Mouse (Mus musculus) CH12.LX (cell line): ENCODE measurements around the gene Col18a1. TPM values are rescaled to one million over a fixed set of nuclear protein-coding genes. Genes with fewer than 3 reads are reported as not detected.

Experiments used
- DNase-seq: peaks from one replicate; pipeline ENCODE4 v3.0.0-alpha.2; 2013; ENCODE audit errors: extremely low read depth
- H3K27ac ChIP-seq: 2 replicates; pipeline ENCODE4 v1.5.1; 2012; ENCODE audit warnings: low read depth, mild to moderate bottlenecking, control low read depth, moderate library complexity; ENCODE audit not compliant: insufficient read depth
- H3K27me3 ChIP-seq: replicated peaks from 2 replicates; pipeline ENCODE3; 2012; ENCODE audit warnings: inconsistent platforms
- H3K36me3 ChIP-seq, 2 experiments: replicated peaks in 1 of 2; 2 replicates each; pipeline versions ENCODE3 to v1.6.1; 2012; ENCODE audit warnings: inconsistent platforms in 1 of 2, low read length in 1 of 2, mild to moderate bottlenecking in 1 of 2, mixed read lengths in 1 of 2, moderate library complexity in 1 of 2; ENCODE audit not compliant: control insufficient read depth in 1 of 2, insufficient read depth in 1 of 2
- H3K4me1 ChIP-seq, 2 experiments: 2 replicates each; pipeline ENCODE4 v1.6.1; 2012; ENCODE audit warnings: inconsistent platforms in 1 of 2, moderate library complexity in 1 of 2; ENCODE audit not compliant: insufficient read depth in 2 of 2, control insufficient read depth in 1 of 2
- H3K4me2 ChIP-seq: 2 replicates; pipeline ENCODE4 v1.6.1; 2012; ENCODE audit warnings: low read depth, mild to moderate bottlenecking, control low read depth; ENCODE audit not compliant: poor library complexity, insufficient read depth, severe bottlenecking
- H3K4me3 ChIP-seq, 3 experiments: fragments of 150-350 bp in 1 of 3; sonication (generic) in 1 of 3; replicated peaks in 1 of 3; 2 replicates each; pipeline versions ENCODE3 to v1.5.1; 2011 to 2012; ENCODE audit warnings: low read depth in 2 of 3, low read length in 2 of 3, mild to moderate bottlenecking in 2 of 3, moderate library complexity in 2 of 3, control low read depth in 1 of 3, improper control_type of control experiment in 1 of 3, inconsistent platforms in 1 of 3, mixed read lengths in 1 of 3; ENCODE audit not compliant: poor library complexity in 1 of 3
- H3K79me2 ChIP-seq: replicated peaks from 2 replicates; pipeline ENCODE4 v1.6.1; 2012; ENCODE audit warnings: mild to moderate bottlenecking, moderate library complexity; ENCODE audit not compliant: control insufficient read depth, poor library complexity, insufficient read depth, severe bottlenecking; ENCODE audit errors: extremely low read depth
- H3K9ac ChIP-seq: 2 replicates; pipeline ENCODE4 v1.6.1; 2012; ENCODE audit warnings: low read depth, mild to moderate bottlenecking, control low read depth, moderate library complexity; ENCODE audit not compliant: insufficient read depth
- H3K9me3 ChIP-seq: replicated peaks from 2 replicates; pipeline ENCODE3; 2012; ENCODE audit warnings: low read length, inconsistent platforms, mixed read lengths
- BHLHE40 ChIP-seq: IDR thresholded peaks from 2 replicates; pipeline ENCODE4 v1.6.1; 2011; ENCODE audit warnings: mild to moderate bottlenecking, low read depth, low read length, improper control_type of control experiment
- CHD1 ChIP-seq: IDR thresholded peaks from 2 replicates; pipeline ENCODE4 v1.6.1; 2012; ENCODE audit warnings: low read depth, low read length, improper control_type of control experiment, inconsistent platforms
- CHD2 ChIP-seq: IDR thresholded peaks from 2 replicates; pipeline ENCODE4 v1.6.1; 2011; ENCODE audit warnings: low read length, improper control_type of control experiment
- E2F4 ChIP-seq: IDR thresholded peaks from 2 replicates; pipeline ENCODE4 v1.6.1; 2011; ENCODE audit warnings: low read depth, low read length, improper control_type of control experiment; ENCODE audit not compliant: insufficient replicate concordance
- ELF1 ChIP-seq: IDR thresholded peaks from 2 replicates; pipeline ENCODE4 v1.6.1; 2014; ENCODE audit warnings: low read depth, mild to moderate bottlenecking, inconsistent platforms, low read length, improper control_type of control experiment
- ETS1 ChIP-seq: conservative IDR thresholded peaks from 2 replicates; pipeline ENCODE4 v1.6.1; 2012; ENCODE audit warnings: low read depth, mild to moderate bottlenecking, inconsistent platforms, low read length, improper control_type of control experiment, moderate library complexity
- GABPA ChIP-seq: IDR thresholded peaks from 2 replicates; pipeline ENCODE4 v1.6.1; 2012; ENCODE audit warnings: low read depth, low read length, improper control_type of control experiment, inconsistent platforms; ENCODE audit not compliant: insufficient replicate concordance
- IRF4 ChIP-seq: IDR thresholded peaks from 2 replicates; pipeline ENCODE4 v1.6.1; 2014; ENCODE audit warnings: low read depth, mild to moderate bottlenecking, inconsistent platforms, low read length, improper control_type of control experiment
- JUN ChIP-seq: IDR thresholded peaks from 2 replicates; pipeline ENCODE4 v1.6.1; 2011; ENCODE audit warnings: low read depth, mild to moderate bottlenecking, low read length, improper control_type of control experiment, moderate library complexity; ENCODE audit not compliant: insufficient read depth
- JUND ChIP-seq: conservative IDR thresholded peaks from 2 replicates; pipeline ENCODE4 v1.6.1; 2011; ENCODE audit warnings: low read depth, low read length, improper control_type of control experiment
- MAFK ChIP-seq: IDR thresholded peaks from 2 replicates; pipeline ENCODE4 v1.6.1; 2011; ENCODE audit warnings: low read length, improper control_type of control experiment; ENCODE audit not compliant: insufficient replicate concordance
- MAX ChIP-seq: IDR thresholded peaks from 2 replicates; pipeline ENCODE4 v1.6.1; 2011; ENCODE audit warnings: low read length, improper control_type of control experiment
- MXI1 ChIP-seq: IDR thresholded peaks from 2 replicates; pipeline ENCODE4 v1.6.1; 2011; ENCODE audit warnings: mild to moderate bottlenecking, low read depth, low read length, improper control_type of control experiment
- NELFE ChIP-seq: IDR thresholded peaks from 2 replicates; pipeline ENCODE4 v1.6.1; 2011; ENCODE audit warnings: low read depth, low read length, improper control_type of control experiment
- NRF1 ChIP-seq: IDR thresholded peaks from 2 replicates; pipeline ENCODE4 v1.6.1; 2014; ENCODE audit warnings: low read depth, mild to moderate bottlenecking, inconsistent platforms, low read length, improper control_type of control experiment, moderate library complexity
- PAX5 ChIP-seq: IDR thresholded peaks from 2 replicates; pipeline ENCODE4 v1.6.1; 2012; ENCODE audit warnings: low read length, inconsistent platforms, mixed read lengths
- RAD21 ChIP-seq: IDR thresholded peaks from 2 replicates; pipeline ENCODE4 v1.6.1; 2011; ENCODE audit warnings: low read depth, mild to moderate bottlenecking, low read length, improper control_type of control experiment, moderate library complexity
- RCOR1 ChIP-seq: conservative IDR thresholded peaks from 2 replicates; pipeline ENCODE4 v1.6.1; 2012; ENCODE audit warnings: low read depth, mild to moderate bottlenecking, inconsistent platforms, low read length, improper control_type of control experiment
- USF1 ChIP-seq: IDR thresholded peaks from 2 replicates; pipeline ENCODE4 v1.6.1; 2014; ENCODE audit warnings: low read depth, mild to moderate bottlenecking, inconsistent platforms, low read length, improper control_type of control experiment
- USF2 ChIP-seq: conservative IDR thresholded peaks from 2 replicates; pipeline ENCODE4 v1.6.1; 2011; ENCODE audit warnings: low read depth, low read length, improper control_type of control experiment
- ZC3H11A ChIP-seq: IDR thresholded peaks from 2 replicates; pipeline ENCODE4 v1.6.1; 2012; ENCODE audit warnings: low read depth, mild to moderate bottlenecking, inconsistent platforms, low read length, improper control_type of control experiment
- ZKSCAN1 ChIP-seq: IDR thresholded peaks from 2 replicates; pipeline ENCODE4 v1.6.1; 2012; ENCODE audit warnings: low read depth, inconsistent platforms, low read length, improper control_type of control experiment, borderline replicate concordance
- ZMIZ1 ChIP-seq: IDR thresholded peaks from 2 replicates; pipeline ENCODE4 v1.6.1; 2012; ENCODE audit warnings: low read depth, mild to moderate bottlenecking, inconsistent platforms, low read length, improper control_type of control experiment
- dilution Hi-C: fragments of 300-500 bp; cut with MboI; formaldehyde crosslinking; loops from 2 replicates; pipeline ENCODE4 v1.14.3; 2020; ENCODE audit warnings: low sequenced_read_pairs; ENCODE audit not compliant: extremely low pct_unique_long_range_greater_than_20kb, extremely low pct_ligation_motif_present
- in situ Hi-C: fragments of 300-500 bp; cut with MboI; formaldehyde crosslinking; loops from 3 replicates; pipeline ENCODE4 v1.14.3; 2019; ENCODE audit warnings: low sequenced_read_pairs, low pct_ligation_motif_present, low pct_unique_long_range_greater_than_20kb, mixed read lengths
- polyA plus RNA-seq: library from polyadenylated mRNA; unstranded; fragments of >175 nt; gene quantifications from 2 replicates; pipeline ENCODE4 v1.2.1, GENCODE M21; 2012; ENCODE audit warnings: low read depth; ENCODE audit not compliant: insufficient read length
- total RNA-seq, 2 experiments: library from RNA; depleted of rRNA; stranded (reverse); fragments of 300-350 nt in 1 of 2; fragments of >200 nt in 1 of 2; gene quantifications; 2 replicates each; pipeline ENCODE4 v1.2.3; 2012 to 2014

Col18a1 gene
- total and polyA plus RNA-seq, 3 experiments, result 0.17 to 14.5 (median 1.7) TPM

DNA sequence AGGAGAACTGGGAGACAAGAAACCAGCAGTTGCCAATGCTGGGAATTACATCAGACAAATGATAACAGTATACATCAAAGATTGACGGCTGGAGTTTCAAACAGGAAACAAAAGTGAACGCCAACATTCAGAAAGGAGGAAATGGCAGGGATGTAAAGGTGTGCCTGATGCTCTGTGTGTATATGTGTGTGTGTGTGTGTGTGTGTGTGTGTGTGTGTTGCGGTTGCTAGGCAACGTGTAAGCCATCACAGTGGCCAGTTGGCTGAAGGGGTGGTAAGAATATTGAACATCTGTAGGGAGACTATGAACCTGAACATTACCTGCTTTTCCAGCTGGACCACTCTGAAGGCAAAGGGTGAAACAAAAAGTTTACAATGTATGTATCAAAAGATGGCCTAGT lies 37.6 kb upstream of the Col18a1 start:
- Histone ChIP-seq H3K4me2 (no peak overlapping the region), H3K4me3 (no peak overlapping the region), H3K9me3 (no peaks in the 10 kb centered on the region), H3K27me3 (peaks cover 62% of the 10 kb centered on the region), H3K79me2 (no peaks in the 10 kb centered on the region), H3K4me1 (peaks cover 4 to 6% of the 10 kb centered on the region in 2 experiments; a peak in 2 of 4 replicates), H3K36me3 (no peaks in the 10 kb centered on the region), H3K9ac (no peak overlapping the region), H3K27ac (no peak overlapping the region)
- in situ Hi-C loops (no loop called here), dilution Hi-C loops (no loop called here)
- DNase-seq, result no peak
- TF ChIP-seq NELFE (no peak), USF1 (no peak), GABPA (no peak), IRF4 (no peak), ETS1 (no peak), NRF1 (no peak), CHD1 (no peak), MAX (no peak), E2F4 (no peak), JUND (no peak), ZMIZ1 (no peak), RAD21 (no peak), ELF1 (no peak), ZKSCAN1 (no peak), RCOR1 (no peak)

DNA sequence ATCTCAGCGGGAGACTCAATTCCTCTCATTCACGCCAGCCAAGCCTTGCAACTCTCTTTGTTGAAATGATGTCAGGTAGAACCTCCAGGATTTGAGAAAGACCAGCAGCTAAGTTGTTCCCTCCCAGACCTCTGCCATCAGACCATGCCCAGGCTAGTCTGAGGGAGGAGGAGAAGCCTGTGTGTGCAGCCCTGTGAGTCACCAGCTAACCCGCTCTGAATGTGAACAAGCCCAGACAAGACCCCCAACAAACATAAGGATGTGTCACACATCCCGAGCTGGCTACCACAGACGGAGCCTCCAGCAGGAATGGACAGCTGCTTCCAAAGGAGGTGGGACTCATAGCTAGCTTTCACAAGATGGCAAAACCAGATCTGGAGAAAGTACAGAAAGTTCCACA lies 35.6 kb upstream of the Col18a1 start:
- in situ Hi-C loops (no loop called here), dilution Hi-C loops (no loop called here)
- H3K4me2 ChIP-seq, result no peak overlapping the region

More for the DNA sequence above, 35.6 kb upstream of the Col18a1 start:
- H3K27ac ChIP-seq, result no peak overlapping the region
- peaks cover 61% of the 10 kb centered on the region for H3K27me3 ChIP-seq
- no peak overlapping the region for H3K4me3 ChIP-seq
- H3K9me3 ChIP-seq, result no peaks in the 10 kb centered on the region
- H3K79me2 ChIP-seq, result no peaks in the 10 kb centered on the region
- H3K36me3 ChIP-seq, result no peaks in the 10 kb centered on the region
- H3K9ac ChIP-seq, result no peak overlapping the region
- H3K4me1 ChIP-seq, result peaks cover 1 to 4% of the 10 kb centered on the region in 2 experiments; a peak in 2 of 4 replicates
- TF ChIP-seq JUND, result no peak
- TF ChIP-seq BHLHE40, result no peak
- no peak for TF ChIP-seq GABPA
- TF ChIP-seq IRF4, result no peak
- no peak for TF ChIP-seq CHD2
- no peak for TF ChIP-seq USF2
- TF ChIP-seq RAD21, result no peak
- TF ChIP-seq MXI1, result no peak
- no peak for TF ChIP-seq MAFK
- no peak for TF ChIP-seq NRF1
- no peak for TF ChIP-seq JUN
- no peak for TF ChIP-seq ZMIZ1
- no peak for TF ChIP-seq ELF1
- no peak for TF ChIP-seq ZC3H11A
- TF ChIP-seq NELFE, result no peak
- TF ChIP-seq RCOR1, result no peak
- no peak for TF ChIP-seq PAX5
- DNase-seq, result no peak
